Mouse (Mus musculus) heart, embryonic 12.5 days (tissue): ENCODE measurements at regions not wholly inside any gene's neighbourhood (a gene's known extent, or its start where the extent isn't known, plus 50 kb on each side); places are given as distances from the start of the nearest gene placed in this dataset.

Experiments used
- ATAC-seq: fragments of 200-750 bp; cut with Nextera tagmentation; 2 replicates; pipeline ENCODE4 v1.8.0; 2017; ENCODE audit warnings: moderate TSS enrichment, moderate library complexity; ENCODE audit not compliant: insufficient number of reproducible peaks, low FRiP score
- H3K27ac ChIP-seq: fragments of 300-500 bp; sonication (generic); 2 replicates; pipeline ENCODE4 v1.5.1; 2016; ENCODE audit warnings: mild to moderate bottlenecking, moderate library complexity; ENCODE audit not compliant: poor library complexity, severe bottlenecking
- H3K27me3 ChIP-seq: fragments of 300-500 bp; sonication (generic); replicated peaks from 2 replicates; pipeline ENCODE4 v1.6.1; 2016; ENCODE audit warnings: mild to moderate bottlenecking, moderate library complexity
- H3K36me3 ChIP-seq: fragments of 300-500 bp; sonication (generic); 2 replicates; pipeline ENCODE4 v1.6.1; 2016; ENCODE audit warnings: mild to moderate bottlenecking, moderate library complexity
- H3K4me1 ChIP-seq: fragments of 300-500 bp; sonication (generic); replicated peaks from 2 replicates; pipeline ENCODE4 v1.6.1; 2016; ENCODE audit warnings: mild to moderate bottlenecking
- H3K4me2 ChIP-seq: fragments of 300-500 bp; sonication (generic); 2 replicates; pipeline ENCODE4 v1.6.1; 2016; ENCODE audit warnings: mild to moderate bottlenecking, moderate library complexity
- H3K4me3 ChIP-seq: fragments of 300-500 bp; sonication (generic); 2 replicates; pipeline ENCODE4 v1.5.1; 2016; ENCODE audit warnings: mild to moderate bottlenecking
- H3K9ac ChIP-seq: fragments of 300-500 bp; sonication (generic); 2 replicates; pipeline ENCODE4 v1.6.1; 2016; ENCODE audit warnings: mild to moderate bottlenecking, moderate library complexity
- H3K9me3 ChIP-seq: fragments of 300-500 bp; sonication (generic); replicated peaks from 2 replicates; pipeline ENCODE4 v1.6.1; 2016; ENCODE audit warnings: mild to moderate bottlenecking, moderate library complexity
- WGBS: fragments of 180-500 bp; shearing (Covaris S2); methylation state at CpG from one replicate; pipeline ENCODE4 v1.1.7; 2016; 5-methylcytosine and 5-hydroxymethylcytosine counted together

GRCm38 (mm10) chr6:53233777-53234176 lies 53.3 kb upstream of the Creb5 start:
- no peak overlapping the region for H3K4me2 ChIP-seq
- H3K36me3 ChIP-seq, result no peaks in the 10 kb centered on the region
- ATAC-seq, result no peak
- no peak overlapping the region for H3K4me3 ChIP-seq
- 59% methylated on average over 4 of the region's 4 CpGs for WGBS
- no peaks in the 10 kb centered on the region for H3K4me1 ChIP-seq
- H3K27me3 ChIP-seq, result no peaks in the 10 kb centered on the region
- H3K9ac ChIP-seq, result no peak overlapping the region
- no peaks in the 10 kb centered on the region for H3K9me3 ChIP-seq
- H3K27ac ChIP-seq, result no peak overlapping the region

GRCm38 (mm10) chr6:53232616-53233015 lies 54.5 kb upstream of the Creb5 start:
- Histone ChIP-seq H3K9ac (no peak overlapping the region), H3K36me3 (no peaks in the 10 kb centered on the region), H3K4me3 (no peak overlapping the region), H3K4me1 (no peaks in the 10 kb centered on the region), H3K27ac (no peak overlapping the region), H3K4me2 (no peak overlapping the region), H3K27me3 (no peaks in the 10 kb centered on the region), H3K9me3 (no peaks in the 10 kb centered on the region)
- 75% methylated on average over 5 of the region's 5 CpGs for WGBS
- no peak for ATAC-seq

GRCm38 (mm10) chr6:53229350-53229749 lies 57.7 kb upstream of the Creb5 start:
- no peaks in the 10 kb centered on the region for H3K36me3 ChIP-seq
- 73% methylated on average over 6 of the region's 6 CpGs for WGBS
- ATAC-seq, result no peak
- no peaks in the 10 kb centered on the region for H3K9me3 ChIP-seq
- no peaks in the 10 kb centered on the region for H3K4me1 ChIP-seq
- no peak overlapping the region for H3K9ac ChIP-seq
- no peak overlapping the region for H3K27ac ChIP-seq
- no peak overlapping the region for H3K4me3 ChIP-seq
- H3K27me3 ChIP-seq, result no peaks in the 10 kb centered on the region
- no peak overlapping the region for H3K4me2 ChIP-seq

GRCm38 (mm10) chr6:53222104-53222503 lies 65.0 kb upstream of the Creb5 start:
- no peak overlapping the region for H3K9ac ChIP-seq
- H3K9me3 ChIP-seq, result no peaks in the 10 kb centered on the region
- H3K4me3 ChIP-seq, result no peak overlapping the region
- H3K27me3 ChIP-seq, result no peaks in the 10 kb centered on the region
- H3K27ac ChIP-seq, result no peak overlapping the region
- H3K4me2 ChIP-seq, result no peak overlapping the region
- WGBS, result 57% methylated on average over 8 of the region's 8 CpGs
- no peak for ATAC-seq
- H3K4me1 ChIP-seq, result 0 out of 2 replicates have a peak, but pooled peaks cover 2% of the 10 kb centered on the region
- no peaks in the 10 kb centered on the region for H3K36me3 ChIP-seq

- Histone ChIP-seq H3K9ac (no peak overlapping the region), H3K4me3 (no peak overlapping the region), H3K4me1 (0 out of 2 replicates have a peak, but pooled peaks cover 2% of the 10 kb centered on the region), H3K4me2 (no peak overlapping the region), H3K27ac (no peak overlapping the region), H3K9me3 (no peaks in the 10 kb centered on the region), H3K36me3 (no peaks in the 10 kb centered on the region), H3K27me3 (no peaks in the 10 kb centered on the region)
- WGBS, result 75% methylated on average over 4 of the region's 4 CpGs
- ATAC-seq, result no peak
Observed at GRCm38 (mm10) chr6:53221668-53222005, 65.4 kb upstream of the Creb5 start.

- no peak overlapping the region for H3K27ac ChIP-seq
- no peaks in the 10 kb centered on the region for H3K27me3 ChIP-seq
- 0 out of 2 replicates have a peak, but pooled peaks cover 2% of the 10 kb centered on the region for H3K4me1 ChIP-seq
- WGBS, result 76% methylated on average over 18 of the region's 18 CpGs
- no peaks in the 10 kb centered on the region for H3K36me3 ChIP-seq
- no peaks in the 10 kb centered on the region for H3K9me3 ChIP-seq
- H3K4me3 ChIP-seq, result no peak overlapping the region
- H3K4me2 ChIP-seq, result no peak overlapping the region
- ATAC-seq, result no peak
- H3K9ac ChIP-seq, result no peak overlapping the region
Observed at GRCm38 (mm10) chr6:53220784-53221667, 66.0 kb upstream of the Creb5 start.

GRCm38 (mm10) chr6:53218871-53219286 lies 68.2 kb upstream of the Creb5 start:
- no peak for ATAC-seq
- Histone ChIP-seq H3K4me3 (no peak overlapping the region), H3K36me3 (no peaks in the 10 kb centered on the region), H3K9me3 (no peaks in the 10 kb centered on the region), H3K4me1 (0 out of 2 replicates have a peak, but pooled peaks cover 2% of the 10 kb centered on the region), H3K27me3 (no peaks in the 10 kb centered on the region), H3K4me2 (no peak overlapping the region), H3K9ac (no peak overlapping the region), H3K27ac (no peak overlapping the region)
- 69% methylated on average over 10 of the region's 10 CpGs for WGBS

GRCm38 (mm10) chr6:53217234-53218015 lies 69.6 kb upstream of the Creb5 start:
- Histone ChIP-seq H3K27ac (no peak overlapping the region), H3K4me1 (0 out of 2 replicates have a peak, but pooled peaks cover 2% of the 10 kb centered on the region), H3K4me2 (no peak overlapping the region), H3K9ac (no peak overlapping the region), H3K9me3 (no peaks in the 10 kb centered on the region), H3K36me3 (no peaks in the 10 kb centered on the region), H3K27me3 (no peaks in the 10 kb centered on the region), H3K4me3 (no peak overlapping the region)
- WGBS, result 54% methylated on average over 10 of the region's 10 CpGs
- ATAC-seq, result no peak

- 60% methylated on average over 2 of the region's 2 CpGs for WGBS
- no peaks in the 10 kb centered on the region for H3K27me3 ChIP-seq
- H3K4me2 ChIP-seq, result no peak overlapping the region
- no peaks in the 10 kb centered on the region for H3K36me3 ChIP-seq
- H3K4me1 ChIP-seq, result peaks cover 7% of the 10 kb centered on the region
- no peak overlapping the region for H3K27ac ChIP-seq
- no peak overlapping the region for H3K9ac ChIP-seq
- H3K9me3 ChIP-seq, result no peaks in the 10 kb centered on the region
- H3K4me3 ChIP-seq, result no peak overlapping the region
- ATAC-seq, result no peak
Observed at GRCm38 (mm10) chr6:53216715-53217114, 70.4 kb upstream of the Creb5 start.

GRCm38 (mm10) chr6:53211420-53211819 lies 75.7 kb upstream of the Creb5 start:
- H3K27me3 ChIP-seq, result 0 out of 2 replicates have a peak, but pooled peaks cover 6% of the 10 kb centered on the region
- ATAC-seq, result no peak
- H3K9me3 ChIP-seq, result no peaks in the 10 kb centered on the region
- H3K27ac ChIP-seq, result no peak overlapping the region
- H3K4me2 ChIP-seq, result no peak overlapping the region
- no peaks in the 10 kb centered on the region for H3K36me3 ChIP-seq
- peaks cover 11% of the 10 kb centered on the region for H3K4me1 ChIP-seq
- H3K9ac ChIP-seq, result no peak overlapping the region
- no peak overlapping the region for H3K4me3 ChIP-seq
- WGBS, result 65% methylated on average over 3 of the region's 3 CpGs

GRCm38 (mm10) chr6:53209398-53209797 lies 77.7 kb upstream of the Creb5 start:
- H3K9me3 ChIP-seq, result no peaks in the 10 kb centered on the region
- H3K27me3 ChIP-seq, result 0 out of 2 replicates have a peak, but pooled peaks cover 6% of the 10 kb centered on the region
- peaks cover 15% of the 10 kb centered on the region for H3K4me1 ChIP-seq
- WGBS, result 59% methylated on average over 6 of the region's 6 CpGs
- H3K27ac ChIP-seq, result no peak overlapping the region
- no peak for ATAC-seq
- no peak overlapping the region for H3K4me2 ChIP-seq
- H3K36me3 ChIP-seq, result no peaks in the 10 kb centered on the region
- H3K9ac ChIP-seq, result no peak overlapping the region
- H3K4me3 ChIP-seq, result no peak overlapping the region
